Mouse (Mus musculus) Patski (cell line): ENCODE measurements around the gene Ech1. TPM values are rescaled to one million over a fixed set of nuclear protein-coding genes. Genes with fewer than 3 reads are reported as not detected.
A peak's percentile ranks its signal among the peaks of the same experiment; 100 is the strongest.

ENCODE experiments used
- ATAC-seq: fragments of 100-300 bp; one replicate; pipeline ENCODE4 v1.8.0; 2021
- CTCF ChIA-PET: fragments of 350-600 bp; sonication (Branson Sonifier 250); formaldehyde crosslinking; loops from one replicate; lab custom pipeline; 2022; ENCODE audit warnings: inconsistent platforms; lab: Charles Lee
- POLR2A ChIA-PET: fragments of 350-600 bp; sonication (Branson Sonifier 250); formaldehyde crosslinking; loops from one replicate; lab custom pipeline; 2022; ENCODE audit warnings: antibody characterized with exemption, inconsistent platforms; lab: Charles Lee
- DNase-seq: peaks from one replicate; pipeline ENCODE4 v3.0.0-alpha.2; 2011; ENCODE audit warnings: low read depth, low spot score
- H3K27me3 ChIP-seq: fragments of 371-371 bp; one replicate; pipeline ENCODE4 v1.5.1; 2021
- CTCF ChIP-seq: fragments of 100-300 bp; IDR thresholded peaks from one replicate; pipeline ENCODE4 v1.5.1; 2021
- in situ Hi-C: fragments of 300-500 bp; cut with MboI; formaldehyde crosslinking; loops from 3 replicates; pipeline ENCODE4 v1.11.1; 2018; ENCODE audit warnings: low pct_unique_long_range_greater_than_20kb, mixed read lengths
- polyA plus RNA-seq: library from polyadenylated mRNA; unstranded; gene quantifications from one replicate; pipeline ENCODE4 v1.2.3, GENCODE M21; 2021

Gene Ech1
- polyA plus RNA-seq, result 208 TPM

- ChIA-PET POLR2A (interaction anchor here (0.6 kb wide), 1 partner anchor 46 kb away, joined by 3 read pairs; no protein-coding TSS in a partner anchor), CTCF (interaction anchor here (1.4 to 3.6 kb wide), 2 partner anchors 15 to 43 kb away, joined by 4 to 11 read pairs; no protein-coding TSS in a partner anchor)
- no peaks in the 10 kb centered on the region for H3K27me3 ChIP-seq
- no peak for DNase-seq
- ATAC-seq, result peak; percentile 41
- in situ Hi-C loops, result loop anchor here (5.0 to 10.0 kb wide), 2 partner anchors 42 to 1730 kb away; partner anchors contain the start of genes Hspb6, Lin37 and Proser3
- no peak for TF ChIP-seq CTCF
Measured at GRCm38 (mm10) chr7:28824941-28825685, at the start of gene Ech1. Gene Ech1, plus strand, starts transcription at chr7:28825217.

DNA sequence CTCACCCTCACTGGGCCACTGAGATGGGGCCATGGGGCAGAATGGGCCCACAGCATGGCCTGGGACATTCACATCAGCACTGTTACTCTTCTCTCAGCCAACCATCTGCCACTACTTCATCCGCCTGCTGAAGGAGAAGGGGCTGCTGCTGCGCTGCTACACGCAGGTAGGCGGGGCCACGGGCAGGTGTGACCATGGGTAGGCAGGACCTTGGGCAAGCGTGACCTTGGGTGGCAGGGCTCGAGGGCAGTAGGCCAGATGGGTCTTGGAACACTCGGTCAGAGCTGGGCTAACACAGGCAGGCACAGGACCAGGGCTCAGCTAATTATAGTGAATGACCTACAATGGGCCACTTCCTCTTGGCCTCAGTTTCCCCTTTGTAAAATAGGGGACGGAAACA is 46.2 kb upstream of the Ech1 start:
- in situ Hi-C loops, result no loop called here
- DNase-seq (no peak), ATAC-seq (no peak)
- CTCF ChIA-PET, result interaction anchor here (2.6 kb wide), 1 partner anchor 13 kb away, joined by 9 read pairs; no protein-coding TSS in a partner anchor
- no peaks in the 10 kb centered on the region for H3K27me3 ChIP-seq
- POLR2A ChIA-PET, result interaction anchor here (0.6 kb wide), 1 partner anchor 13 kb away, joined by 3 read pairs; no protein-coding TSS in a partner anchor
- no peak for TF ChIP-seq CTCF

DNA sequence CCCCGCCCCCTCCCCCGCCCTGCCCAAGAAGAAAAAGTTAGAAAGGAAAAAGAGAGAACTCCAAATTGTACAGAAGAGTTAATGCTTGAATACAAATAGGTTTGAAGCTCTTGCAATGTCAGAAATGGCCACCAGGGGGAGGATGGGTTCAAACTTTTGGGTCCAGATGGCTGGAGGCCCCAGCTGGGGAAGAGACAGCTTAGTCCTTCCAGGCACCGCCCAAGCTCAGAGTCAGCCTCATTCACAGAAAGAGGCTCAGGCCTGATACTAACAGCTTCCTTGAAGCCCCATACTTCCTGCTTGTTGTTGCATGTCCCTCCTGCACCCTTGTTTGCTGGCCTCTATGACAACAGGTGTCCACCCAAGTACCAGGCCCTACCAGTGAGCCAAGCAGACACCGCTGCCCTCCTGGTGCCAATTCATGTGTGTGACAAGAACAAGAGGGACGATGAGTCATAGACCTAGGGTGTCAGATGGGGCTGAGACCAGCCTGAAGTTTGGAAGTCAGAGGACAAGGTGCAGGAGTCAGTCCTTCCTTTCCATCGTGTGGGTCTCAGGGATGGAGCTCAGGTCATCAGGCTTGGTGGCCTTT is 44.9 kb upstream of the Ech1 start:
- CTCF ChIA-PET, result interaction anchor here (0.8 to 2.6 kb wide), 7 partner anchors 10 to 92 kb away, joined by 3 to 9 read pairs (median 3); no protein-coding TSS in a partner anchor
- no peaks in the 10 kb centered on the region for H3K27me3 ChIP-seq
- POLR2A ChIA-PET, result interaction anchor here (0.6 kb wide), 1 partner anchor 88 kb away, joined by 3 read pairs; no protein-coding TSS in a partner anchor
- DNase-seq (no peak), ATAC-seq (no peak)
- TF ChIP-seq CTCF, result no peak
- in situ Hi-C loops, result no loop called here

GRCm38 (mm10) chr7:28780857-28781256 is 44.2 kb upstream of the Ech1 start:
- DNase-seq (no peak), ATAC-seq (no peak)
- H3K27me3 ChIP-seq, result no peaks in the 10 kb centered on the region
- no peak for TF ChIP-seq CTCF
- CTCF ChIA-PET, result interaction anchor here (1.0 to 2.6 kb wide), 4 partner anchors 9 to 32 kb away, joined by 3 to 9 read pairs (median 4); no protein-coding TSS in a partner anchor
- in situ Hi-C loops, result no loop called here
- POLR2A ChIA-PET, result interaction anchor here (0.7 kb wide), 1 partner anchor 87 kb away, joined by 4 read pairs; no protein-coding TSS in a partner anchor

GRCm38 (mm10) chr7:28781261-28781663 is 43.8 kb upstream of the Ech1 start:
- no peaks in the 10 kb centered on the region for H3K27me3 ChIP-seq
- ChIA-PET CTCF (interaction anchor here (1.1 kb wide), 1 partner anchor 9 kb away, joined by 3 read pairs; no protein-coding TSS in a partner anchor), POLR2A (interaction anchor here (0.7 kb wide), 1 partner anchor 87 kb away, joined by 4 read pairs; no protein-coding TSS in a partner anchor)
- no peak for TF ChIP-seq CTCF
- no peak for ATAC-seq
- in situ Hi-C loops, result no loop called here
- no peak for DNase-seq

DNA sequence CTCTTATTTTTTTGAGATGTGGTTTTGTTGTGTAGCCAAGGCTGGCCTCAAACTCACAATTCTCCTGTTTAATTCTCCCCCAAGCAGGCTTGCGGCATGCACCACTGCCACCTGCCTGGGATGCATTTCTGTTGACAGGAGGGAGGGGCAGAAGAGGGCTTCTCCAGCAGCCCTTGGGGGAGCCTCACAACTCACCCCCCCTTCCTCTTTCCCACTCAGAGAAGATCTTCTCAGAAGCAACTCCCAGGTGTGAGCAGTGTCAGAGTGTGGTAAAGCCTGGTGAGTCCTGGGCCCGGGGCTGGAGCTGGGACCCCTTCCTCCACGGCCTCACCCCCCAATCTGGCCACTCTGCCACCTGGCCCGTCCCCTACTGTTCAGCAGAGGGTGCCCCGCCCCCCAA is 39.9 kb upstream of the Ech1 start:
- in situ Hi-C loops, result loop anchor here (5.0 kb wide), 1 partner anchor 252 kb away; no protein-coding TSS in a partner anchor

DNA sequence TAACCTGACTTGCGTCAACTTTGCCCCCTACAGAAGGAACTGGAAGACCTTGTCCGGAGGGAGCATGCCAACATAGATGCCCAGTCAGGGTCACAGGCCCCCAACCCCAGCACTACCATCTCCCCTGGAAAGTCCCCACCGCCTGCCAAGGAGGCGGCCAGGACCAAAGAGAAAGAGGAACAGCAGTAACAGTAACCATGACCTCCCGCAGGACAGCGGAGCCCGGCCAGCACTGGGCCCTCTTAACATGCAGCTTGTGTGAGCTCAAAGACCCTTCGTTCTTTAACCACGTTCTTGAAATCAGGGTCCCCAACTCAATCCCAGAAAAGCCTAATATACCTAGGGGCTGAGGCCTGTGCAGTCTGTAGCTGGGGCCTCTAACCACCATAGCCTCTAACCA is 37.1 kb upstream of the Ech1 start:
- no peak for TF ChIP-seq CTCF
- ATAC-seq (no peak), DNase-seq (no peak)
- ChIA-PET CTCF (no interaction called here), POLR2A (no interaction called here)
- in situ Hi-C loops, result loop anchor here (5.0 kb wide), 1 partner anchor 249 kb away; no protein-coding TSS in a partner anchor
- H3K27me3 ChIP-seq, result no peaks in the 10 kb centered on the region

More for the DNA sequence above, 39.9 kb upstream of the Ech1 start:
- DNase-seq (no peak), ATAC-seq (no peak)
- CTCF ChIA-PET, result interaction anchor here (1.0 to 1.2 kb wide), 2 partner anchors 9 to 12 kb away, joined by 3 to 4 read pairs; no protein-coding TSS in a partner anchor
- POLR2A ChIA-PET, result no interaction called here
- H3K27me3 ChIP-seq, result no peaks in the 10 kb centered on the region
- TF ChIP-seq CTCF, result no peak

DNA sequence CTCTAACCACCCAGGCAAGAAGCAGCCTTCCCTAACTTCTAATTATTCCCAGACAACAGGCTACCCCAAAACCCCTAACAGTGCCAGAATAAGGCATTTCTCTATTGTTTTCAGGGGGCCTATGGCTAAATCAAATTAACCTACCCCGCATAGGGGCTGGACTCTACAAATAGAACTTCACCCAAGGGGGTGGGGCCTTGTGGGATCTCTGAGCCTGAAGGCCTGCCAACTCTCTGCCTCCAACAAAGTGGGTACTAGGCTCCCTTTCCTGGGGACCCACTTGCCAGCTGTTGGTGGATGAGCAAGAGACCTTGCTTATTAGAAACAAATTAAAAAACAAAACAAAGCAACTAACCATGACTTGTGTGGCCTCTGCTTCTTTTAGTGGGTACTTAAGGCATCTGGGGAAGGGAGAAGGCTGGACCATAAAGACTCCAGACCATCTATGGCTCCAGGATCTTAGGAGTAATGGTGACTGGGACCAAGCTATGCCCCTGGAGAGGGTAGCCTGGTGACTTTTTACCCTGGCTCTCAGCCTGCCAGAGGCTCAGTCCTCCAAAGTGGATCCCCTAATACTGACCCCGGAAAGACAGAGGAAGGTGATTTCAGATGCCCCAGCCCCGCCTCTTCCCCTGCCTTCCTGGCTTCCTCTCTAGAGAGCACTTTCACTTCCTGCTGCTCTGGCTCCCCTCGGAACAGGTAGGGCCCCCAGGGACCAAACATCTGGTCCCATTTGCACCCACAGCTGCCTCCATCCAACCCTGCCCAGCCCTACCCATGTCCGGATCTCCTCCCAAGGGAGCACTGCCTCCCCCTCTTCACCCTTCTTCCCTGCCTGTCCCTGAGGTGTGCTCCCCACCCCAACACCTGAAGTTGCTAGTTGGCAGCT is 36.5 kb upstream of the Ech1 start, which contains the start of gene Rinl:
TSS of gene Rinl (plus strand) at position 663 of the 889 bp plus-strand sequence.
- no peaks in the 10 kb centered on the region for H3K27me3 ChIP-seq
- CTCF ChIA-PET, result interaction anchor here (1.6 kb wide), 1 partner anchor 79 kb away, joined by 5 read pairs; no protein-coding TSS in a partner anchor
- no peak for TF ChIP-seq CTCF
- POLR2A ChIA-PET, result interaction anchor here (0.6 kb wide), 1 partner anchor 15 kb away, joined by 3 read pairs; no protein-coding TSS in a partner anchor
- in situ Hi-C loops, result loop anchor here (5.0 kb wide), 1 partner anchor 249 kb away; no protein-coding TSS in a partner anchor
- DNase-seq (no peak), ATAC-seq (no peak)

GRCm38 (mm10) chr7:28789235-28789634 is 35.8 kb upstream of the Ech1 start:
- ATAC-seq (no peak), DNase-seq (no peak)
- no peaks in the 10 kb centered on the region for H3K27me3 ChIP-seq
- TF ChIP-seq CTCF, result no peak
- POLR2A ChIA-PET, result interaction anchor here (0.6 to 1.3 kb wide), 3 partner anchors 14 to 31 kb away, joined by 3 to 4 read pairs (median 3); no protein-coding TSS in a partner anchor
- CTCF ChIA-PET, result interaction anchor here (1.0 to 1.6 kb wide), 2 partner anchors 8 to 78 kb away, joined by 3 to 5 read pairs; no protein-coding TSS in a partner anchor
- in situ Hi-C loops, result loop anchor here (5.0 kb wide), 1 partner anchor 248 kb away; no protein-coding TSS in a partner anchor
